11 mouse cellular contexts compared by ENCODE assay signal in the genomic region with DNA sequence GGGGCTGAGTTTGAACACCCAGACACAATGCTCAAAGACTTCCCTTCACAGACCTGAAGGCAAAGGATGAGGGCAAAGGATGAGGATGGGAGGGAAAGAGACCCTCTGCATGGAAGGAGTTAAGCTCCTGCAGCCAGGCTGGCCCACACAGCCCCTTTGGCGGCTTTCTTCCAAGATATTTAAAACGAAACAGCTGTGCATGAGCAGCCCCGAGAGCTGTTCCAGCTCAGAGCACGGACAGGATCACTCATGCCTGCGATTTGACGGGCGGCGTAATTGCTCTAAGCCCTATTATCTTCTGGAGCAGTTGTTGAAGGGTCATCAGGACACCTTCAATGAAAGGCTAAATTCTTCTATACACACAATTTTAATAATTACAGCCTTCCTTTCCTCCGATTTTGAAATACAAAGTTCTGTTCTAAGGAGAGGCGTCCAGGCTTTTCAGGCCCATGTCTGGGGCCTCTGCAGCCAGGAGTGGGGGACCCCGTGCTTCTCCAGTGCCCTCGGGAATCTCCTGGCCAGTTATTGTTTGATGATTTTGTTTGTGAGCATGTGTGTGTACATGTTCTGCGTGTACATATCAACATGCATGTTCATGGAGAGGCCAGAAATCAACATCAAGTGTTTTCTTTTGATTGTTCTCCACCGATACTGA.
DNase-seq lines count a peak whose midpoint lies in the region; ATAC-seq and TF ChIP-seq lines count a peak whose summit lies in the region.
"Had no signal": no experiment of that assay in that cellular context is flagged by ENCODE, and none has a peak within 500 bp of the region (broad histone marks: within the 10 kb centered on the region; RNA-seq: fewer than 3 reads in every experiment).

No protein-coding gene starts in this region.

- TF ChIP-seq CTCF in forebrain, postnatal 0 days (IDR thresholded peaks at IDR 0.05; ENCODE audit: low read depth): no peak

- H3K4me1 ChIP-seq in heart, embryonic 11.5 days (ENCODE audit: control insufficient read depth, insufficient read depth, low read length): no peaks in the 10 kb centered on the region
- no peaks in the 10 kb centered on the region for H3K4me1 ChIP-seq in forebrain, postnatal 0 days (ENCODE audit: insufficient read depth)

- no peak overlapping the region for H3K4me2 ChIP-seq in heart, embryonic 11.5 days
- no peak overlapping the region for H3K4me2 ChIP-seq in forebrain, postnatal 0 days (ENCODE audit: low read depth)

- H3K9me3 ChIP-seq in heart, embryonic 11.5 days (replicated peaks; ENCODE audit: control insufficient read depth, low read length): no peaks in the 10 kb centered on the region
- no peaks in the 10 kb centered on the region for H3K9me3 ChIP-seq in forebrain, postnatal 0 days (ENCODE audit: low read length)

- ATAC-seq in heart, embryonic 11.5 days (replicated peaks; ENCODE audit: insufficient number of reproducible peaks, low FRiP score, low TSS enrichment): no peak; the same call in 1 of the 2 replicates
- ATAC-seq in forebrain, postnatal 0 days: peak; percentile 56
- ATAC-seq: inflammation-experienced regulatory T-cells, adult 6 months had no signal

- H3K9ac ChIP-seq in heart, embryonic 11.5 days (ENCODE audit: low read depth, low read length): no peak overlapping the region
- H3K9ac ChIP-seq in forebrain, postnatal 0 days: no peak overlapping the region

- 65% methylated on average over 14 of the region's 14 CpGs for WGBS in heart, embryonic 11.5 days (ENCODE audit: insufficient replicate concordance)
- 24% methylated on average over 14 of the region's 14 CpGs for WGBS in forebrain, postnatal 0 days

- no peaks in the 10 kb centered on the region for H3K27me3 ChIP-seq in heart, embryonic 11.5 days (ENCODE audit: control insufficient read depth, insufficient read depth, low read length)
- no peaks in the 10 kb centered on the region for H3K27me3 ChIP-seq in forebrain, postnatal 0 days (ENCODE audit: insufficient read depth, low read length)

- H3K27ac ChIP-seq in heart, embryonic 11.5 days (ENCODE audit: low read depth, low read length): no peak overlapping the region
- no peak overlapping the region for H3K27ac ChIP-seq in forebrain, postnatal 0 days (ENCODE audit: low read depth, low read length)

- no peak overlapping the region for H3K4me3 ChIP-seq in heart, embryonic 11.5 days (ENCODE audit: low read depth, low read length)
- no peak overlapping the region for H3K4me3 ChIP-seq in forebrain, postnatal 0 days (ENCODE audit: low read depth, low read length)

- peak; percentile 36 for DNase-seq in heart, postnatal 4 days
- DNase-seq in embryo, embryonic 10.5 days (ENCODE audit: low spot score): peak; percentile 64
- DNase-seq in forebrain, postnatal 0 days: no peak
- peak; percentile 21 for DNase-seq in mesoderm, embryonic 11.5 days (ENCODE audit: low read depth, low spot score)
- DNase-seq in liver: no peak
- no peak for DNase-seq in ovary, adult 18-20 months (ENCODE audit: low spot score)
- no peak for DNase-seq in layer of hippocampus, adult 9-10 months (ENCODE audit: low spot score)
- DNase-seq: B cell, adult 2 months; right cerebral cortex, adult 18-20 months had no signal

- H3K36me3 ChIP-seq in heart, embryonic 11.5 days (ENCODE audit: control insufficient read depth, insufficient read depth, low read length): no peaks in the 10 kb centered on the region
- no peaks in the 10 kb centered on the region for H3K36me3 ChIP-seq in forebrain, postnatal 0 days (ENCODE audit: insufficient read depth)

Comparison
In these comparisons a context has a peak if more than half of its experiments do, and no peak if none do; other contexts are left out.
1. DNase-seq: peak in heart, postnatal 4 days (single experiment), embryo, embryonic 10.5 days (single experiment) and mesoderm, embryonic 11.5 days (single experiment); none in forebrain, postnatal 0 days (single experiment), liver (single experiment), ovary, adult 18-20 months (single experiment) and layer of hippocampus, adult 9-10 months (single experiment).